Mouse (Mus musculus): ENCODE data around the gene Memo1. TPM values are rescaled to one million over a fixed set of nuclear protein-coding genes. Genes with fewer than 3 reads are reported as not detected.
"Not testable (repeated sequence)": the region's sequence is repeated elsewhere in the genome, so short reads cannot be mapped to it uniquely, and the experiment has no call there.

Gene Memo1
- 94.9 and 102 TPM in 2 replicates for polyA plus RNA-seq (2014; fragmentation: Nextera tagmentation; extraction: Ambion mirVana)

DNA sequence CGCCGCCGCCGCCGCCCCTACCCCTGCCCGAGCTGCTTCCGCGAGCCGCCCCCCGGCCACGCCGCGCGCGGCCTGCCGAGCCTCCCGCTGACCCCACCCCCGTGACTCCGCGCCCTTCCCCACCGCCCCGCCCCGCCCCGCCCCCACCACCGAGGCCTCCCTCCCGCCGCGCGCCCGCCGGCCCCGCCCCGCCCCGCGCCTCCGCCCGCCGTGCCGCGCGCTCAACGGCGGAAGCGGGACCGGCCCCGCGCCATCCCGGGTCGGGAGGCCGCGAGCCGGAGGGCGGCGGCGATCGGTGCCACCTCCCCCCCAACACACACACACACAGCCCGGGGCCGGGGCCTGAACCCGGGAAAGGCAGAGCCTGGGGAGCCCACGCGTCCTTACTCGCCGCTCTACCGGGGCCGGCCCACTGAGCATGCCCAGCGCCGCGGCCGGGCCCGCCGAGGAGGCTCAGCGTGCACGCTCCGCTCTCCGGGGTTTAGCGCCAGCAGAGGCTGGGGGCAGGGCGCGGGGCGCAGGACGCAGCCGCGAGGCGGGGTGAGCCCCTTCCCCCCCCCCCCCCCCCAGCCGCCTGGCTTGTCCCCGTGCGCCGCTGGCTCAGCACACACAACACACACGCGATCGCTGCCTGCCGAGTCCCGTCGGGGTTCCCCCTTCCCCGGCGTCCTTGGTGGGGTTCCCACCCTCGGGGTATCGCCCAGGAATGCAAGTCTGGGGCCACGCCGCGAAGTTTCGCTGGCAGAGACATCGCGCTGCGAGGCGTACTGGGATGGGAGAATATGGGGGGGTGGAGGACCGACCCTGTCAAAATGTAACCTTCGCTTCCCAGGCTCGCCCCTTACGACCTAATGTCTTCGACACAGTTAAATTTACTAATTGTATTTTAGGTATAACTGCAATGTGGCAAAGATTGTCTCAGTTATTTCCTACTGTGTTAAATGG lies at the start of gene Memo1:
Gene Memo1 (minus strand): TSS at position 496 of the 945 bp plus-strand sequence.
- Histone ChIP-seq H3K27ac (replicated peaks; ENCODE audit: low read depth, low read length) (peak within 1 kb of the TSS; percentile 99), H3K9ac (ENCODE audit: low read depth, low read length) (peak within 1 kb of the TSS; percentile 92), H3K27me3 (replicated peaks; ENCODE audit: control insufficient read depth, insufficient read depth, low read length) (no peaks in the 10 kb centered on the region), H3K4me2 (ENCODE audit: low read depth, low read length) (peak within 1 kb of the TSS; percentile 76), H3K36me3 (ENCODE audit: control insufficient read depth, insufficient read depth, low read length) (peaks cover 19% of the 10 kb centered on the region), H3K9me3 (ENCODE audit: control insufficient read depth, low read length) (no peaks in the 10 kb centered on the region), H3K4me3 (ENCODE audit: low read depth, low read length) (peak within 1 kb of the TSS; percentile 78), H3K4me1 (ENCODE audit: control insufficient read depth, insufficient read depth, low read length) (peaks cover 23% of the 10 kb centered on the region)
- peak; percentile 91 for ATAC-seq (ENCODE audit: low read depth)
- DNase-seq (ENCODE audit: low spot score), result peak; percentile 94
- WGBS, result 0% methylated on average over 17 of the region's 110 CpGs

DNA sequence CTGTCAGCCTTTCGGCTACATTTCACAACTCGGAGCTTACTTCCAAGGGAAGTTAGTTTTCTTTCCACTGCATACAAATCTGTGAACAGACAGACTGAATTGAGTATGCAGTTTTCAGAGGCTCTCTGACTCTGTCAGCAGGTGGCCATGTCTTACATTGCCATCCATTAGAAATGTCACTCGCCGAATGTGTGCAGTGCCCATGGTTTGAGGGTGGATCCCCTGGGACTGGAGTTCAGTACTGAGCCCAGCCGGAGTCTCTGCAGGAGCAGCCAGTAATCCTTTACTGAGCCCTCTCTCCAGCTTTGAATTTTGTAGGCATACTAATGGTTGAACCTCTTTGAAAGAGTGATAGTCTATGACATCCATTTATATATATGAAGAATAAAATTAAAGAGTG lies 45.8 kb upstream of the Memo1 start:
- no peaks in the 10 kb centered on the region; the same call in 1 of the 2 replicates for H3K36me3 ChIP-seq (ENCODE audit: control insufficient read depth, insufficient read depth, low read length)
- DNase-seq (ENCODE audit: low spot score) (peak; percentile 36), ATAC-seq (ENCODE audit: low read depth) (no peak)
- peaks cover 21% of the 10 kb centered on the region for H3K4me1 ChIP-seq (ENCODE audit: control insufficient read depth, insufficient read depth, low read length)
- H3K27me3 ChIP-seq (replicated peaks; ENCODE audit: control insufficient read depth, insufficient read depth, low read length), result no peaks in the 10 kb centered on the region
- peak overlapping the region; percentile 88; the same call in 1 of the 2 replicates for H3K4me3 ChIP-seq (ENCODE audit: low read depth, low read length)
- H3K9ac ChIP-seq (ENCODE audit: low read depth, low read length), result 0 out of 2 replicates have a peak overlapping the region, but pooled peaks have one; percentile 35
- WGBS, result 48% methylated on average over 5 of the region's 5 CpGs
- H3K4me2 ChIP-seq (ENCODE audit: low read depth, low read length), result peak overlapping the region; percentile 57
- no peaks in the 10 kb centered on the region for H3K9me3 ChIP-seq (ENCODE audit: control insufficient read depth, low read length)
- H3K27ac ChIP-seq (replicated peaks; ENCODE audit: low read depth, low read length), result no peak overlapping the region

DNA sequence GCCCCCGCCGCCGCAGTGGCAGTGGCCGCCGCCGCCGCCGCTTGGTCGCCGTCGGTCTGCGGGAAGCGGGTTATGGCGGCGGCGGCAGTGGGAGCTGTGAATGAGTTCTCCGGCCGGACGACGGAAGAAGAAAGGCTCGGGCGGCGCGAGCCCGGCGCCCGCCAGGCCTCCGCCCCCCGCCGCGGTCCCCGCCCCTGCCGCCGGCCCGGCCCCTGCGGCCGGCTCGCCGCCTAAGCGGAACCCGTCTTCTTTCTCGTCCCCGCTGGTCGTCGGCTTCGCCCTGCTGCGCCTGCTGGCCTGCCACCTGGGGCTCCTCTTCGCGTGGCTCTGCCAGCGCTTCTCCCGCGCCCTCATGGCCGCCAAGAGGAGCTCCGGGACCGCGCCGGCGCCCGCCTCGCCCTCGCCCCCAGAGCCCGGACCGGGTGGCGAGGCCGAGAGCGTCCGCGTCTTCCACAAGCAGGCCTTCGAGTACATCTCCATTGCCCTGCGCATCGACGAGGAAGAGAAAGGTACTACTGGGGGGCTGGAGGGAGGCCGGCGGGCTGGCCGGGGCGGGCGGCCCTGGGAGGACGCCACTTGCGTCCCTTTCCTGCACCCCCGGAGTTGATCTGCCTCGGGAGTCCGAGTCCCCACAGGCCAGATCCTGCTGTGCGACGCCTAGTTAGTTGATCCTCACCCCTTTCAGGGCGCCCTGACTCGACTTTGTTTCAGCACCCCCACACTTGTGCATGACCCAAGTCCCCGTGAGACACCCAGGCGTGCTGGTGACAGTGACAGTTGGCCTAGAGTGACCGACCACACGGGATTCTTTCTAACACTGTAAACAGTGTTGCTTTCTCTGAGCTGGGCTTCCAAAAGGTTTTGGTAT lies 43.9 kb upstream of the Memo1 start, which contains the start of gene Spast:
Gene Spast (plus strand): TSS at position 51 of the 868 bp plus-strand sequence.
- DNase-seq (ENCODE audit: low spot score), result peak; percentile 68
- H3K36me3 ChIP-seq (ENCODE audit: control insufficient read depth, insufficient read depth, low read length), result no peaks in the 10 kb centered on the region; the same call in 1 of the 2 replicates
- peak; percentile 84 for ATAC-seq (ENCODE audit: low read depth)
- no peaks in the 10 kb centered on the region for H3K27me3 ChIP-seq (replicated peaks; ENCODE audit: control insufficient read depth, insufficient read depth, low read length)
- under 1% methylated on average over 33 of the region's 90 CpGs for WGBS
- peak within 1 kb of the TSS; percentile 95 for H3K27ac ChIP-seq (replicated peaks; ENCODE audit: low read depth, low read length)
- H3K4me3 ChIP-seq (ENCODE audit: low read depth, low read length), result peak within 1 kb of the TSS; percentile 88
- H3K4me2 ChIP-seq (ENCODE audit: low read depth, low read length), result peak within 1 kb of the TSS; percentile 57
- peaks cover 21% of the 10 kb centered on the region for H3K4me1 ChIP-seq (ENCODE audit: control insufficient read depth, insufficient read depth, low read length)
- H3K9me3 ChIP-seq (ENCODE audit: control insufficient read depth, low read length), result no peaks in the 10 kb centered on the region
- peak within 1 kb of the TSS; percentile 96 for H3K9ac ChIP-seq (ENCODE audit: low read depth, low read length)

DNA sequence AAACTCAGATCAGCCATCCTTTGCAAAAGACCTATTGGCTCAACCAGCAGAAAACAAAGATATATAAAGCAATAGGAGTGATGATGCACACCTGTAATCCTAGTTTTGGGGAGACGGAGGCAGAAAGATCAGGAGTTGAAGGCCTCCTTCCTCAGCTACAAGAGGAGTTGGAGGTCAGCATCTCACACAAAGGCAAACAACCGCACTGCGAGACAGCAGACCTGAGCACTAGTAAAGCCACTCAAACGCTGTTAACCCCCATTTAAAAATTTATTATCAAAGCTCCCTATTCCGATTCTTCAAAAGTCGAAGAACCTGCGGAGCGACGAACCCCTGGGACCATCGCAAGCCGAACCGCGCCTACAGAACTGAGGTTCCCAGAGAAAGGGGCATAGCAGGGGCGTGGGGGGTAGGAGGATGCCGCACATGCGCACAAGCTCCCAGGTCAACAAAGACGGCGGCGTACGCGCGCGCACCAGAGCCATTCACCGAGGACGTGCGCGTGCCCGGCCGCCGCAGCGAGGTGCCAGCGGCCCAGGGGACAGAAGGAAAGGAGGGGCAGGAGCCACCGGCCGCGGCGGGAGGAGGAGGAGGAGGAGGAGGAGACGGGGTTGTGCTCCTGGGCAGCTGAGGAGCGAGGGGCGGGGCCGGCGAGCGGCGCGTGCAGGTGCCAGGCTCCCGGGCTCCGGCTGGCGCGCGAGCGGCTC lies 43.1 kb upstream of the Memo1 start:
- Histone ChIP-seq H3K9ac (ENCODE audit: low read depth, low read length) (peak overlapping the region; percentile 96), H3K27me3 (replicated peaks; ENCODE audit: control insufficient read depth, insufficient read depth, low read length) (no peaks in the 10 kb centered on the region), H3K27ac (replicated peaks; ENCODE audit: low read depth, low read length) (peak overlapping the region; percentile 95), H3K4me2 (ENCODE audit: low read depth, low read length) (peak overlapping the region; percentile 57), H3K4me1 (ENCODE audit: control insufficient read depth, insufficient read depth, low read length) (peaks cover 21% of the 10 kb centered on the region), H3K9me3 (ENCODE audit: control insufficient read depth, low read length) (no peaks in the 10 kb centered on the region), H3K36me3 (ENCODE audit: control insufficient read depth, insufficient read depth, low read length) (no peaks in the 10 kb centered on the region; the same call in 1 of the 2 replicates), H3K4me3 (ENCODE audit: low read depth, low read length) (peak overlapping the region; percentile 88)
- WGBS, result under 1% methylated on average over 36 of the region's 50 CpGs
- ATAC-seq (ENCODE audit: low read depth) (peak; percentile 93), DNase-seq (ENCODE audit: low spot score) (peak; percentile 96)

DNA sequence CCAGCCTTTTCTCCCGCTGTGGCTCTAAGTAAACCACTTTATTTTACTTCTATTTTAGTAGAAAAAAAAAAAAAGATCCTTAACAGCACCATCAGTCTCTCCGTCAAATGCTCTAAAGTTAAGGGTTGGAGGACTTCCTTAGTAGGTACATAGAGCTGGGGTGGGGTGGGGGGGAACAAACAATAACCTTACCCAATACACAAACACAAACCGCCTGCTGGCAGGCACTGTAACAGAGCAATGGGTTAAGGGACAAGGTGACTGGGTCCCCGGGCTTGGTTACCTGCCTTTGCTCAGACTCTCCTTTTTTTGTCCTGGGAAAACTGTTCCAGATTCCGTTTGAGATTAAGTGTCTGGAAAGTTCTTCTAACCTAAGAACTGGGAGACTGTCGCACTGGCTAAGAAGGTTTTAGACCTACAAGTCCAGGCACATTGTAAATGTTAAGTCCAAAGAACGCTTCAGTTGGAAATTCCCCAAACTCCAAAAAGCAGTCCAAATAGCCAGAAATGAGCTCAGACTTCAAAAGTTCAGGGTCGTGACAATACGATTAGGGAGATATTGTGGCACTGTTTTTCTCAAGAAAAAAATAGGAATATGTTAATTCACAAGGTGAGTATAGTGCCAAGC lies 35.8 kb upstream of the Memo1 start:
- ATAC-seq (ENCODE audit: low read depth), result no peak
- 69% methylated on average over 9 of the region's 9 CpGs for whole genome bisulfite sequencing
- no peaks in the 10 kb centered on the region for H3K9me3 ChIP-seq (ENCODE audit: control insufficient read depth, low read length)

DNA sequence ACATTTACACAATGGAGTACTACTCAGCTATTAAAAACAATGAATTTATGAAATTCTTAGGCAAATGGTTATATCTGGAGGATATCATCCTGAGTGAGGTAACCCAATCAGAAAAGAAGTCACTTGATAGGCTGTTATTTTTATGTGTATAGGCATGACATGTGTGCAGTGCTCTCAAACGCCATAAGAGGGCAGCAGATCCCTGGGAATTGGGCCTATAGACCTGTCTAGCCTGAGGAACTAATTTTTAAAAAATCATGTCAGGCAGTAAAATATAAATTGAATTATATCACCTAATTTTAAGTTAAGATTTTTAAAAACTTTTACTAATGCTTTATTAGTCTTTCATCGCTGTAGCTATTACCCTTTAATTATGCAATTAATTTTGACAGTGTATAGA lies 32.8 kb upstream of the Memo1 start:
- H3K9ac ChIP-seq (ENCODE audit: low read depth, low read length); ATAC-seq (ENCODE audit: low read depth): not testable (repeated sequence)

More for the DNA sequence above, 35.8 kb upstream of the Memo1 start:
- Histone ChIP-seq H3K9ac (ENCODE audit: low read depth, low read length) (no peak overlapping the region), H3K27me3 (replicated peaks; ENCODE audit: control insufficient read depth, insufficient read depth, low read length) (no peaks in the 10 kb centered on the region), H3K4me1 (ENCODE audit: control insufficient read depth, insufficient read depth, low read length) (no peaks in the 10 kb centered on the region), H3K27ac (replicated peaks; ENCODE audit: low read depth, low read length) (no peak overlapping the region), H3K36me3 (ENCODE audit: control insufficient read depth, insufficient read depth, low read length) (no peaks in the 10 kb centered on the region), H3K4me2 (ENCODE audit: low read depth, low read length) (no peak overlapping the region), H3K4me3 (ENCODE audit: low read depth, low read length) (no peak overlapping the region)
- no peak for DNase-seq (ENCODE audit: low spot score)

DNA sequence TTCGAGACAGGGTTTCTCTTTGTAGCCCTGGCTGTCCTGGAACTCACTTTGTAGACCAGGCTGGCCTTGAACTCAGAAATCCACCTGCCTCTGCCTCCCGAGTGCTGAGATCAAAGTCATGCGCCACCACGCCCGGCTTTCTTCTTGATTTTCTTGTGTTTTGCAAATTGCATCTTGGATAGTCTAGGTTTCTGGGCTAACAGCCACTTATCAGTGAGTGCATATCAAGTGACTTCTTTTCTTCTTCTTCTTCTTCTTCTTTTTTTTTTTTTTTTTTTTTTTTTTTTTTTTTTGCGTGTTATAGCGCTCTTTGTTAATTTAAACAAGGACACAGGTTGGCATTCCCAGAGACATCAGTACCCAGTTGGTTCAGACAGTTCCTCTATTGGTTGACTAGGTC lies 31.9 kb upstream of the Memo1 start:
- not testable (repeated sequence) for ATAC-seq (ENCODE audit: low read depth); H3K4me1 ChIP-seq (ENCODE audit: control insufficient read depth, insufficient read depth, low read length); DNase-seq (ENCODE audit: low spot score); H3K4me2 ChIP-seq (ENCODE audit: low read depth, low read length); H3K4me3 ChIP-seq (ENCODE audit: low read depth, low read length); H3K9ac ChIP-seq (ENCODE audit: low read depth, low read length); H3K36me3 ChIP-seq (ENCODE audit: control insufficient read depth, insufficient read depth, low read length); H3K9me3 ChIP-seq (ENCODE audit: control insufficient read depth, low read length); H3K27me3 ChIP-seq (replicated peaks; ENCODE audit: control insufficient read depth, insufficient read depth, low read length); H3K27ac ChIP-seq (replicated peaks; ENCODE audit: low read depth, low read length)
- 87% methylated on average over 7 of the region's 7 CpGs for whole genome bisulfite sequencing

More for the DNA sequence above, 32.8 kb upstream of the Memo1 start:
- H3K4me2 ChIP-seq (ENCODE audit: low read depth, low read length); H3K36me3 ChIP-seq (ENCODE audit: control insufficient read depth, insufficient read depth, low read length); H3K27ac ChIP-seq (replicated peaks; ENCODE audit: low read depth, low read length); H3K27me3 ChIP-seq (replicated peaks; ENCODE audit: control insufficient read depth, insufficient read depth, low read length); H3K4me3 ChIP-seq (ENCODE audit: low read depth, low read length); H3K4me1 ChIP-seq (ENCODE audit: control insufficient read depth, insufficient read depth, low read length); H3K9me3 ChIP-seq (ENCODE audit: control insufficient read depth, low read length): not testable (repeated sequence)
- 44% methylated on average over 2 of the region's 2 CpGs for WGBS
- peak; percentile 17 for DNase-seq (ENCODE audit: low spot score)
